Mouse (Mus musculus) liver, embryonic 15.5 days (tissue): ENCODE measurements at regions not wholly inside any gene's neighbourhood (a gene's known extent, or its start where the extent isn't known, plus 50 kb on each side); places are given as distances from the start of the nearest gene placed in this dataset.

Experiments used
- ATAC-seq: fragments of 200-750 bp; cut with Nextera tagmentation; 2 replicates; pipeline ENCODE4 v1.8.0; 2017; ENCODE audit warnings: moderate number of reproducible peaks, mild to moderate bottlenecking, moderate library complexity; ENCODE audit not compliant: insufficient read depth
- H3K27ac ChIP-seq: fragments of 300-500 bp; sonication (generic); replicated peaks from 2 replicates; pipeline ENCODE4 v1.5.1; 2015; ENCODE audit warnings: mild to moderate bottlenecking, inconsistent platforms
- H3K27me3 ChIP-seq: fragments of 300-500 bp; sonication (generic); 2 replicates; pipeline ENCODE4 v1.6.1; 2015; ENCODE audit warnings: mild to moderate bottlenecking, inconsistent platforms
- H3K36me3 ChIP-seq: fragments of 300-500 bp; sonication (generic); replicated peaks from 2 replicates; pipeline ENCODE4 v1.6.1; 2015; ENCODE audit warnings: moderate library complexity, mild to moderate bottlenecking, inconsistent platforms
- H3K4me1 ChIP-seq: fragments of 300-500 bp; sonication (generic); replicated peaks from 2 replicates; pipeline ENCODE4 v1.6.1; 2015; ENCODE audit warnings: inconsistent platforms
- H3K4me2 ChIP-seq: fragments of 300-500 bp; sonication (generic); 2 replicates; pipeline ENCODE4 v1.6.1; 2015; ENCODE audit warnings: moderate library complexity, mild to moderate bottlenecking, inconsistent platforms
- H3K4me3 ChIP-seq: fragments of 300-500 bp; sonication (generic); replicated peaks from 2 replicates; pipeline ENCODE4 v1.5.1; 2015; ENCODE audit warnings: mild to moderate bottlenecking, inconsistent platforms
- H3K9ac ChIP-seq: fragments of 300-500 bp; sonication (generic); 2 replicates; pipeline ENCODE4 v1.6.1; 2015; ENCODE audit warnings: moderate library complexity, mild to moderate bottlenecking, inconsistent platforms
- H3K9me3 ChIP-seq: fragments of 300-500 bp; sonication (generic); replicated peaks from 2 replicates; pipeline ENCODE4 v1.6.1; 2016; ENCODE audit warnings: inconsistent platforms
- WGBS: fragments of 180-500 bp; shearing (Covaris S2); methylation state at CpG from one replicate; pipeline ENCODE4 v1.1.7; 2015; ENCODE audit warnings: mixed read lengths; ENCODE audit not compliant: insufficient replicate concordance; 5-methylcytosine and 5-hydroxymethylcytosine counted together

DNA sequence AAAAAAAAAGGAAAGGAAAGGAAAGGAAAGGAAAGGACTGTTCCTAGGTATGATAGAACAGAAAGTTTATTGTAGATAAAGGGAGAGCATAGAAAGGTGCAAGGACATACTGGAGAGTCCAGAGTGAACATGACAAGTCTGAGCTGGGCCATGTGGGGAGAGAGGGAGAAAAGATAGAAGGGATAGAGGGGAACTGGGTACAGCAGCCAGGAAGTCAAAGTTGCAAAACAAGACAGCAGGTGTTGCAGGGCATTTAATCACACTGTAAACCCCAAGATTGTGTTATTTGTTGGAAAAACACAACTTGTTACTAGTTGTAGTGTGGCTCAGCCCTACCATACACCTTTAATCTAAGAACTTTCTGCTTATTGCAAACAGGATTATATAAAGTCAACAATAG, 110.6 kb upstream of the Gm28710 start:
- Histone ChIP-seq H3K9ac (no peak overlapping the region), H3K4me2 (no peak overlapping the region)

DNA sequence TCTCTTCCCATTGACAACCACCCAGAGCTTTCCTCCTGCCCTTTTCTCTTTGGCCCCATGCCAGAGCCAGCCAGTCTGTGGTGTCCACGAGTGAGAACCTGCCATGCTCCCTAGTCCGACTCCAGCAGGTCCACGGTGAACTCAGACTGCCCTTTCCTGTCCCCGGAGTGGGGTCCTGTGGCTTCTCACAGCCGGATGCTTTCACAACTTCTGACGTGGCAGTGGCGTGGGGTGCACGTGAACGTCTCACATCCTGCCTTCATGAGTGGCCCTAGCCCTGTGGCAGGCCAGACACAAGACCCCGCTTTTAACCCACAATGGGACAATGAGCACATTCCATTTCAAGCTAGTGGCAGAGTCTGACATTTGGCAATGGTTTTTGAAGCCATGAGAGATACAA, 107.5 kb upstream of the Gm28710 start:
- Histone ChIP-seq H3K4me1 (no peaks in the 10 kb centered on the region), H3K9me3 (no peaks in the 10 kb centered on the region), H3K4me3 (no peak overlapping the region), H3K27ac (no peak overlapping the region), H3K27me3 (no peaks in the 10 kb centered on the region), H3K9ac (no peak overlapping the region), H3K36me3 (no peaks in the 10 kb centered on the region), H3K4me2 (no peak overlapping the region)
- no peak for ATAC-seq
- WGBS: 73% methylated on average over 10 of the region's 10 CpGs

More for the DNA sequence above, 110.6 kb upstream of the Gm28710 start:
- Histone ChIP-seq H3K36me3 (no peaks in the 10 kb centered on the region), H3K4me1 (no peaks in the 10 kb centered on the region), H3K27ac (no peak overlapping the region), H3K4me3 (no peak overlapping the region), H3K9me3 (no peaks in the 10 kb centered on the region), H3K27me3 (no peaks in the 10 kb centered on the region)
- ATAC-seq: no peak

DNA sequence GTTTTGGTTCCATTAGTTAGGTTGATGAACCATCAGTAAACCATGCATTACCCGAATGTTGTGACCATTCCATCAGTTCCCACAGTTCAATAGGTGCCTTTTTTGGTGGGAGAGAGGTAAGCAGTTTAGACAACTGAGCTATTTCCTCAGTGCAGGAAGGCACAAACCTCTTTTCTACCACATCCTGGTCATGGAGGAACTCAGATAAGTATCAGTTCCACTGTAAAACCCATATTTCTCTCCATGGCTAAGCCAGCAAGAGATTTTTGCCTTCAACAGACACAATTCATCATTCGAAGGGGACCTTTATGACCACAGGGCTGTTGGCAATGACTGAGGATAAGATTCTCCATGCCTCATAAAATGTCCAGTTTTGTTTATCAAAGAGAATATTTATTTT, 92.3 kb upstream of the Gm28710 start:
- WGBS: 13% methylated on average over 2 of the region's 2 CpGs
- Histone ChIP-seq H3K9ac (no peak overlapping the region), H3K27ac (no peak overlapping the region), H3K36me3 (no peaks in the 10 kb centered on the region), H3K4me2 (no peak overlapping the region), H3K27me3 (no peaks in the 10 kb centered on the region), H3K4me3 (no peak overlapping the region), H3K9me3 (no peaks in the 10 kb centered on the region), H3K4me1 (no peaks in the 10 kb centered on the region)
- ATAC-seq: no peak

DNA sequence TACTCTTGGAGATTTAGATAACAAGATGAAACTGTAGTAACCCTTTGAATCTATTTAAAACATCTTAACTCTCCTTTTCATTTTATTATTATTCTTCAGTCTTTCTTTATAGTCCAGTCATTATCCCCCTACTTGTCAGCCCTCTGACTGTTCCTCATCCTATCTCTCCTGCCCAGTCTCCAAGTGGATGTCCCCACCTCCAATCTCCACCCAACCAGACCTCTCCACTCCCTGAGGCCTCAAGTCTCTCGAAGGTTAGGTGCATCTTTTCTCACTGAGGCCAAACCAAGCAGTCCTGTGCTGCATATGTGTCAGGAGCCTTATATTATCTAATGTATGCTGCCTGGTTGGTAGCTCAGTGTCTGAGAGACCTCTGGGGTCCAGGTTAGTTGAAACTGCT, 91.1 kb upstream of the Gm28710 start:
- no peak overlapping the region for H3K9ac ChIP-seq
- no peak overlapping the region for H3K27ac ChIP-seq
- H3K4me2 ChIP-seq: no peak overlapping the region
- peak; percentile 87 for ATAC-seq
- 16% methylated on average over 1 of the region's 1 CpGs for WGBS
- no peaks in the 10 kb centered on the region for H3K27me3 ChIP-seq
- no peaks in the 10 kb centered on the region for H3K36me3 ChIP-seq
- no peak overlapping the region for H3K4me3 ChIP-seq
- H3K4me1 ChIP-seq: no peaks in the 10 kb centered on the region
- H3K9me3 ChIP-seq: no peaks in the 10 kb centered on the region

DNA sequence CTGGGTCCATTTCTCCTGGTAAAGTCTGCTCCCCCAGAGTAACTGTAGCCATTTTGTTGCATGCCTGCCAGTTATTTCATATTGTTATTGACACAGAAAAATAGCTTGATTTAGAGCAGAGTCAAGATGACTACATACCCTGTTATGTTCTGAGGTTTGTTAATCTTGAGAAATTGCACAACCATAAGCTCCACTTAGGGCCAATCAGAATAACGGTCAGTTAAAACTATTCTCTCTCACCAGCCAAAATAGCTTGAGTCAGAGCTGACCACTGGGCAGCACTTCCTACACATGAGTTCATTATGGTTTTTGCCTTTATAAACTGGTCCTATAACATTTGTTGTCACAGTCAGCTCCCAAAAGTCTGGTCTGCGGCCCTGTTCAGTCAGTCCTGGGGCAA, 88.9 kb upstream of the Gm28710 start:
- ATAC-seq: no peak
- WGBS: 62% methylated on average over 2 of the region's 2 CpGs
- Histone ChIP-seq H3K4me3 (no peak overlapping the region), H3K9ac (no peak overlapping the region), H3K4me1 (no peaks in the 10 kb centered on the region), H3K27me3 (no peaks in the 10 kb centered on the region), H3K9me3 (no peaks in the 10 kb centered on the region), H3K36me3 (no peaks in the 10 kb centered on the region), H3K27ac (no peak overlapping the region), H3K4me2 (no peak overlapping the region)

DNA sequence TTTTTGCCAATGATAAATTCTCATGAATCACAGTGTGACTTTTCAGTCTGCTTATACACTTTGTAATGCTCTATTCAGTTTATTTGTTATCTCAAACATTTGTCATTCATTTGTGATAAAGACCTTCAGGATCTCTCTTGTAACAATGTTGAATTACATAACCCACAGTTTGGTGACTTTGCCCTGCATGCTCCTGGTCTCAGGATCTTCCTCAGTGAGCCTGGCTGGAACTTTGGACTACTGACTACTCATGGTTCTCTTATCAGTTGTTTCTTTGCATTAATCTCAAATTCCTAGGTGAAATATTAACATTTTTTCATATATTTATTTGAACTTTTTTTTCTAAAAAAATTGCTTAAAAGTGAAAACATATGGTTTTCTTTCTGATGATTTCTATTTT, 75.7 kb upstream of the Gm28710 start:
- Histone ChIP-seq H3K4me3 (no peak overlapping the region), H3K9me3 (no peaks in the 10 kb centered on the region), H3K4me2 (no peak overlapping the region), H3K4me1 (no peaks in the 10 kb centered on the region), H3K9ac (no peak overlapping the region), H3K27me3 (no peaks in the 10 kb centered on the region), H3K36me3 (no peaks in the 10 kb centered on the region), H3K27ac (no peak overlapping the region)
- ATAC-seq: no peak

DNA sequence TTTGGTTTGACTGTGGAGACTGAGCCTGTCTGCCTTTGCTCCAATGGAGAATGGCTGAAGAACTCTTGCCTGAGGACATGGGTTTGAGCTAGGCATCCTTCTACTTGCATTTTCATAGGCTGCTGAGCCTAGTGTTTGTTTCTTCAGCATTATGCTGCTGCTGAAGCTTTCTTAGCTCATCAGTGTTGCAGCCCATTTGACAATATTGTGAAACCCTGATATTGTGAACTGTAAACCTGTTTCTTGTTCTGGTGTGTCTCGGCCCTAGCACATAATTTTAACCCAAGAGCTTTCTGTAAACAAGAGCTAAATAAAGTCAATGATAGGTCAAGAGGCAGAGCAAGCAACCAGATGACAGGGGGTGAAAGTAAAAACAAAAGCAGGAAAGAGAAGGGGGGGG, 75.2 kb upstream of the Gm28710 start:
- Histone ChIP-seq H3K9ac (no peak overlapping the region), H3K4me3 (no peak overlapping the region), H3K27ac (no peak overlapping the region), H3K9me3 (no peaks in the 10 kb centered on the region), H3K4me2 (no peak overlapping the region), H3K27me3 (no peaks in the 10 kb centered on the region), H3K4me1 (no peaks in the 10 kb centered on the region), H3K36me3 (no peaks in the 10 kb centered on the region)
- ATAC-seq: no peak
- WGBS: 50% methylated on average over 1 of the region's 1 CpGs

DNA sequence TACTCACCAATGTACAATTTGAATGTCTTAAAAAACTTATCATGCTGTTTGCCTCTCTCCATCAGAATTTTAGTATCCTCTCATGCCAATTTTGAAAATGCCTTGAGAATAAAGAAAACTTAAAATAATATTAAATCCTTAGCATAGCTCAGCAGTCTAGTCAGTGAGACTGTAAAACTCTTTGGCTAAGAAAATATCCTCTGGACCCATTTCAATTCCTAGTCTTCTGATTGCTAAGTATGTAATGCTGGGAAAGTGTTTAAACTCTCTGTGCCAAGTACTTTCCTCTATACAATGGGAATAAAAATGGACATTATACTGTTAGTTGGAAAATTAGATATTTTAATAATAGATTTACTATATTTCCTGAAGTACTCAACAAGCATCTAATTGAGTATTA, 66.8 kb upstream of the Gm28710 start:
- Histone ChIP-seq H3K4me2 (no peak overlapping the region), H3K9ac (no peak overlapping the region), H3K4me1 (no peaks in the 10 kb centered on the region), H3K27ac (no peak overlapping the region), H3K36me3 (no peaks in the 10 kb centered on the region), H3K27me3 (no peaks in the 10 kb centered on the region), H3K4me3 (no peak overlapping the region), H3K9me3 (no peaks in the 10 kb centered on the region)
- no peak for ATAC-seq
